Mouse (Mus musculus): Measurements from ENCODE around the gene Ush1c. TPM values are rescaled to one million over a fixed set of nuclear protein-coding genes. Genes with fewer than 3 reads are reported as not detected.

Gene Ush1c
- 1.9 and 2.7 TPM in 2 replicates for polyA plus RNA-seq (2012; rRNA removed)

GRCm38 (mm10) chr7:46238346-46238745, at the start of gene Ush1c:
Ush1c (minus strand) TSS chr7:46238503.

GRCm38 (mm10) chr7:46240696-46241095, 2.4 kb upstream of the Ush1c start, which contains the start of gene Otog:
Otog (plus strand) TSS chr7:46240987.

GRCm38 (mm10) chr7:46179431-46180275, 58.6 kb downstream of the Ush1c start, which contains the start of gene Abcc8:
Abcc8 (minus strand) TSS chr7:46180033.

Other genes with a start within 250 kb of the Ush1c start
- 1.0 and 1.4 TPM in 2 replicates for gene Abcc6, start 208.2 kb downstream of the Ush1c start, polyA plus RNA-seq (2012; rRNA removed)
- gene Nomo1, start 204.8 kb downstream of the Ush1c start, polyA plus RNA-seq (2012; rRNA removed): 32.7 and 33.3 TPM in 2 replicates
- gene Kcnj11, start 137.7 kb downstream of the Ush1c start, polyA plus RNA-seq (2012; rRNA removed): 0.71 and 1.8 TPM in 2 replicates
- 1.7 and 2.1 TPM in 2 replicates for gene Abcc8, start 58.5 kb downstream of the Ush1c start, polyA plus RNA-seq (2012; rRNA removed)
- gene Otog, start 2.5 kb upstream of the Ush1c start, polyA plus RNA-seq (2012; rRNA removed): 0.08 and 0.36 TPM in 2 replicates
- gene Myod1, start 138.0 kb upstream of the Ush1c start, polyA plus RNA-seq (2012; rRNA removed): 0.17 and 23.0 TPM in 2 replicates
- 2.3 and 3.1 TPM in 2 replicates for gene Kcnc1, start 158.0 kb upstream of the Ush1c start, polyA plus RNA-seq (2012; rRNA removed)